Mouse (Mus musculus) cerebellum, postnatal 10 days (tissue): ENCODE measurements at regions not wholly inside any gene's neighbourhood (a gene's known extent, or its start where the extent isn't known, plus 50 kb on each side); places are given as distances from the start of the nearest gene placed in this dataset.
A peak's percentile ranks its signal among the peaks of the same experiment; 100 is the strongest.

ENCODE experiments used
- DNase-seq, 2 experiments: peaks; one replicate each; pipeline ENCODE4 v3.0.0; 2021; ENCODE audit warnings: mixed read lengths in 2 of 2

DNA sequence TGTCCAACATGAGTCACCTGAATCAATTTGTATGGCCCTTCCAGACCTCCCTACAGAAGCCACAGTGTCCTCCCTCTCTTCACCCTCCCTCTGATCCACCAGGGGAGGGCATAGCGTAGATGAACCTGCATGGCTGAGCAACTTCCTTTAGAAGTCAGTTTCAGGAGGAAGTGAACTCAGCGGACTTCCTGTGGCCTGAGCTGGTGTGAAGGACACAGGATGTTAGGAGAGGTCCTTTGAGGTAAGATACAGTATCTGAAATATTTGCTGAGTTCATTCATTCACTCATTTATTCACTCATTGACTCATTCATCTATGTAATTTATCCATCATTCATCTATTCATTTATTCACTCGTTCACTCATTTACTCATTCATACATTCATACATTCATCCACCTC lies 152.6 kb downstream of the Chst1 start:
- DNase-seq = peak in 1 of 2 experiments; percentile 0

DNA sequence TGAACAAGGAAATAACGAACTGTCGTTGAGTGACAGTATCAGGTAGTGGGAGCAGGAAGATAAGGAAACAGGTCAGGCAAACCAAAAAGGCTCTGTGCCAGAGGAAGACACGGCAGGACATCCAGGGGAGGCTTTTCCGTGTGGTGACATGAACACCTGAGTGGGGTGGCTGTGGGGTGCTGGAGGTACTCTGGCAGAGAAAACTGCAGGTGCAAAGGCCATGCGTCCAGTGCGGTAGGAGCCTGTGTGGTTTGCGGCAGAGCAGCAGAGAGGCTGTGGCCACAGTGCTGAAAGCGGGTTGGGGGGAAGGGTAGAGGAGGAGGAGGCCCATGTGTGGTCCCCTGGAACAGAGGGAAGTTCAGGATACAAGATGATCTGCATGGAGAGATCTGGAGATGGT lies 153.3 kb downstream of the Chst1 start:
- peak in 1 of 2 experiments; percentile 16 for DNase-seq

DNA sequence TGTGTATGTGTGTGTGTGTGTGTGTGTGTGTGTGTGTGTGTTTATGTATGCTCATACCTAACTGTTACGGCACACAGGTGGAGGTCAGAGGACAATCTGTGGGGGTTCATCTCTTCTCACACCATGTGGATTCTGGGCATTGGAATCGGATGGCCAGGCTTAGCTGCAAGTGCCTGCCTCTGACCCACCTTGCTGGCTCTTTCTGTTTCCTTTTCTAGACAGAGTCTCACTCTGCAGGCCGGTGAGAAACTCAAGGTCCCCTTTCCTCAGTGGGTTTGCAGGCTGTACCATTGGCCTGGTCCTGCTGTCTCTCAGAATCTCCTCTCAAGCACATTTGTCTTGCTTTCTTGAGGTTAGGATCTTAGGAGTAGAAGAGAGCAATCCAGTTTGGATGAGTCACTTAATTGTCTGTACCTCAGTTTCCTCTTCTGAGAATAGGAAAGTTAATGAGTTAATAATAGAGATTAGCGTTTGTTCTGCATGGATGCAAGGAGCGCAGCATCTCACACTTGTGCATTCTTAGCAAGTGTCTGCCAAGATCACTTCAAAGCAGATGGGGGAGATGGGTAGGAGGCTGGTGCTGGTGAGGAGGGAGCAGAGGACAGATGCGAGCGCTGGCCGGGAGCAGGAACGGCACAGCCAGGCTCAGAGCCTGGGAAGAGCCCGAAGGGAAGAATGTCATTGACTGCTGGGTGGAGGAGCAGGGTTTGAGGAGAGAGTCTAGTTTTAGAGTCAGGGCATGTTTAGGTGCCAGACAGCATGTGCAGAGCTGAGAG lies 155.2 kb downstream of the Chst1 start:
- DNase-seq = peak in 1 of 2 experiments; percentile 20

DNA sequence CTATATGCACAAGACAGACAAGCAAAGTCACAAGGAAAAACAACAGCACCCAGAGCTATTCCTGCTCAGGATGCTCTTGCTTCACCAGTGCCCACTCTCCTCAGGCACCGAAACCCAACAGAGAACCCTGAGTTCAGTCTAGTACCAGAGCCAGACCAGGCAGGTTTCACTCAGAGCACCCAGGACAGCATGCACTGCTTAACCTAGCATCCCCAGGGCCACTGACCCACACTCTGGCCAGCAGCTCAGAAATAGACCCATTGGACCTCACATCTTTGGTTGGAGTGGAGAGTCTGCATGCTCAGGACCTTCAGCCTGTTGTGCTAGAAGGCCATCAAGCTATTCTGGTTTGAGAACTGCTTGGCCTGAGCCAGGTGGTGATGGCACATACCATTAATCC lies 157.0 kb downstream of the Chst1 start:
- peak in 1 of 2 experiments; percentile 0 for DNase-seq

DNA sequence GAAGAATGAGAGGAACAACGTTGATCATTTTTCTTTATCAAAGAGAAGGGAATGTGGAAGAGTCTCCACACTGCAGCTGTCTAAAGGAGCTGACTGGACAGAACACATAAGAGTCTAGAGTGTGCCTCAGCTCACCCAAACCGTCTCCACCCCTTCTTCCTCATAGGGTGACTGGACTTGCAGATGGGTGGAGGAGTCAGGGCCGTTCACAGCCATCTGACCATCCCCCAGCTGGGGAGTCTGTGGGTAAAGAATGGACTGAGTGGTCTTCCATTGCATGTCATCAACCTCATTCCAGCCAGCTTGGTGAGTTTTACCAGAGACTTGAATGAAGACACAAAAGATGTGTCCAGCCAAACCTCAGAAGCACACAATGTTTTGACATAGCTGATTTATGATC lies 156.1 kb upstream of the Syt13 start:
- peak in 1 of 2 experiments; percentile 1 for DNase-seq

DNA sequence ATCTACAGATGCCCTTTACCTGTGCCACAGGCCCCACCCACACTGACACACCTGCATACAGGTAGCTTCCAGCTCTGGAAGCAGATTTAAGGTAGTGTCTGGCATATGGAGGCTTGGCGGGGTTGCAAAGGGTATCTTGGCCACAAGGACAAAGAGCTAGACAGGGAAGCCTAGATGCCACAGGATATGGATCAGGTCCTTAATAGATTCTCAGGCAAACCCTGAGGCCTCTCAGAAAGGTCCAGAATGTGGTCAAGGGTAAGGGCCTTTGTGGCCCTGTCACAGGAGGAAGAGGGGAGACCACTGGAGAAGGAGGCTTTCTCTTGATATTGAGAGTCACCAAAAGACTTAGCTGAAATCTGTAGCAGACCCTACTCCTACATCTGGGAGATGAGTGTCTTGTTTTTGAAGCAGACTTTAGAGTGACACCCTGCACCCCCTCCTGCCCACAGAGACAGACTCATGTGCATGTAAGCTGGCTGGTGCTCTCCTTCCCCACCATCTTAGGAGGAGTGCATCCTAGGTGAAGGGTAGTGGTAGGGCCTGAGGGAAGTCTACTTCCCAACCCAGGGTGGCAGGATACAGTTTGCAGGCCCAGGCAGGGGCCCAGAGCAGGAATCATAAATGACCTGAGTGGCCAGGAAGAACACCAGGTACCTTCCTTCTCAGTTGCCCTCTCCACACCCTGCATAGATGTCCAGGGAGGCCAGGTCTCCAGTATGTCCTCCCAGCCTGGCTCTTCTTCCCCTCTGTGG lies 150.8 kb upstream of the Syt13 start:
- peak in 1 of 2 experiments; percentile 12 for DNase-seq

DNA sequence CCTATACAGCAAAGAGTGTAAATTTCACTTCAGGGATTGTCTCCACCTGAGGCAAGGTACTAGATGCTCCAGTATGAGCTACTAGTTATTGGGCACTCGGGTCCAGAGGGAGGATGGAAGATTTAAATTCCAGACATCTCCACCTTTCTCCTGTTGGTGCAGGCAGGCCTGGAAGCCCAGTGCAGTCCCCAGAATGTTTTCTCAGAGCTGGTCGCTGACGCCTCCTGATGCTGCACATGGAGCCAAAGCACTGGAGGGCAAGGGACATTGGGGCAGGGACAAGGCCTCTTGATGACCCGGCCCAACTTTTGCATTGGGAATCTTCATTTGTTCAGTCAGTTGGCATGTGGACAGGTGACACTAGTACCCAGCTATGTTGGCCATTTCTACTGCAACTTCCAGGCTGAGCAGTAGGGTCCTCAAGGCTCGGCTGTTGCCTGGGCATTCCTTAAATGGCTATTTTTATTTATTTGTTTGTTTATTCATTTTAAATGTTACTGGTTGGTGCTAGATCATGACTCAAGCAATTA lies 147.4 kb upstream of the Syt13 start:
- DNase-seq = peak; percentile 35 to 46

DNA sequence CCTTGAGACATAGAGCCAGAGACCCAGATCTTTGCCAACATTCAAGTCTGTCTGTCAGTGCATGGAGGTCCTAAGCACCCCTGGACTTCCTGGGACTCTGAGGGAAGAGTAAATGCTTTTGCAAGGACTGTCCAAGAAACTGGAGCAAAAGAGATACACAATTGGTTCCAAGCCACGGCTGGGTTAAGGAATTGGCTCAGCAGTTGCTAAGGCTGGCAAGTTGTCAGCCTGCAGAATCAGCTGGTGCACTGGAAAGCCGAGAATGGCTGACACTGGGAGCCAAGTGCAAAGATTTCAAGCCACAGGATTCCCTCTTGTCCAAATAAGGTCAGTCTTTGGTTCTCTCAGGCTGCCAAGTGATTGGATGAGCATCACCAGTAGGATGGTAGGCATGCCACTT lies 146.8 kb upstream of the Syt13 start:
- DNase-seq = peak; percentile 89 to 90

DNA sequence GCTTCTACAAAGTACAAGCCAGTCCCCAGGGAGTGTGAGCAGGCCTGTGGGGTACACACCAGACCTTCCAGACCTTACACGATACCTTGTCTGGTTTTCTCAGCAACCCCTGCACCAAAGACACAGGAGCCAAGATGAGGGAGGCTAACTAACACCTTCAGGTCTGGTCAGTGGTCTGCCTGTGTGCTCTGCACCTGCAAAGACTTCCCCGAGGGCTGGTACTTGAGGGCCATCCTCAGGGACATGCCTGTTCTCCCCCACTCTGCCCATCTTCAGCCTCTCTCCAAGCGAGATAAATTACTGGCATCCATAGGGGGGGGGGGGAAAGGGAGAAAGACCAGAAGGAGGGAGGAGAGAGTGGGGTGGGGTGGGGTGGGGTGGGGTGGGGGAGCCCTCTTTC lies 145.8 kb upstream of the Syt13 start:
- DNase-seq = peak in 1 of 2 experiments; percentile 10

DNA sequence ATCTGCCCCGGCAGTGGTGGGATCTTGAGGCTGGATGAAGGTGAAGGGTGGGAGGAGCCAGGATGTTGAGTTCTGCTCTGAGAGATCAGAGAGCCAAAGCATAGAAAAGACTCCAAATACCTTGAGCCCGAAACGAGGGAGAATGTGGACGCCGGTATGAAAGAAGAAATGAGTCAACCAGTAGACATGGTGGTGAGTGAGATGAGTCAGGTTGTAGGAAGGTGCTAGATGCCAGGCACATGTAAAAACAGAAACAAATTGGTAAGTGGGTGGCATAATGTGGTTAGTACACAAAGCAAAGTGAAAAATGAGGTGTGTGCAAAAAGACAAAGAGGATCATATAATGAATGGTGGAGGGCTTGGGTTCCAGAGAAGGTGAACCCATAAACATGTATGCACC lies 144.8 kb upstream of the Syt13 start:
- DNase-seq = no peak

DNA sequence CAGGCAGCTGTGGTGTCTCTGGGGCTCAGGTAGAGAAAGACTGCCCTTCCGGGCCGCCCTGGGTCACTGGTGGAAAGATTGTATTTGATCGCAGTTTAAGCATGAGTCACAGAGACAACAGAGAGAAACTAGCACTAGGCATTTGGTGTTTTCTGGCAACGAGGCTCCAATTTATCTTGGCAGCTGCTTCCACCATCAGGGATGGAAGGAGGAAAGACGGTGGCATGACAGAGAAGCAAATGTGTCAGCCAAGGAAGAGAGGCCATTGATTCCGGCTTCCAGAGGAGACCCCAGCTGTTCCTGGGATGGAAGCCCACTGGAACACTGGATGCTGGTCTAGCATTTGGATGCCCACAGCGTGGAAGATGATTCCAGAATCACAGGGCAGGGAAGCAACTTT lies 142.3 kb upstream of the Syt13 start:
- peak; percentile 90 to 93 for DNase-seq

DNA sequence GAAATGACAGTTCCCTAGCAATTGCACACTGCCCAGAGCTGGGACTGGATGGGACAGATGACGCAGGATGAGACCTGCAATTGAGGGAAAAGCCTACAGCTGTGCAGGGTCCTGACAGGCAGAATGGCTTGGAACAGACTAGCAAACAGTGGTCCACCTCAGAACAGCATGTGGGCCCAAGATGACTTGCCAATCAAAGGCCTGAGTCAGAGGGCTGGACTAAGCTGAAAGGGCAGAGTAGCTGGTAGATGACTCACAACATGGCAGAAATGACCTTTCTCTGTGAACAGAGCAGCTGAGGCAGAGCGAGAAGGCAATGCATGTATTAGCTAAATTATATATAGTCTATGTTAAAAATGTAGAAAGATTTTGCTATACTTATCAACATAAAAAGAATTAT lies 138.4 kb upstream of the Syt13 start:
- DNase-seq = no peak

DNA sequence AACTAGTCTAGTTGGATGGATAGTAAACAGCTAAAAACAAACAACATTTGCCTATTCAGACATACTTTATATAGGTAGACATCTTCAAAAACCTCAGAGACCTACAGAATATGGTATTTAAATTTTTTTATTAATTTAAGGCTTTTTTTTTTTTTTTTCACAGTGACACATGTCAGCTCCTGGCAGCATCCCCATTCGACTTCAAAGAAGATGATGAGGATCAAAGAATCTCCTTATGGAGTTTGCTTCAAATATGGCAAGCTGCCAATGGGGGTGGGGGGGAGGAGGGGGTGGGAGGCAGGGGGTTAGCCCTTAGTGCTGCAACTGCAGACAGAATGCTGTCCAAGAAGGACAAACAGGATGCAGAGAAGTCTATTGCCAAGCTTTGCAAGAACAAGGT lies 135.8 kb upstream of the Syt13 start:
- peak in 1 of 2 experiments; percentile 36 for DNase-seq

DNA sequence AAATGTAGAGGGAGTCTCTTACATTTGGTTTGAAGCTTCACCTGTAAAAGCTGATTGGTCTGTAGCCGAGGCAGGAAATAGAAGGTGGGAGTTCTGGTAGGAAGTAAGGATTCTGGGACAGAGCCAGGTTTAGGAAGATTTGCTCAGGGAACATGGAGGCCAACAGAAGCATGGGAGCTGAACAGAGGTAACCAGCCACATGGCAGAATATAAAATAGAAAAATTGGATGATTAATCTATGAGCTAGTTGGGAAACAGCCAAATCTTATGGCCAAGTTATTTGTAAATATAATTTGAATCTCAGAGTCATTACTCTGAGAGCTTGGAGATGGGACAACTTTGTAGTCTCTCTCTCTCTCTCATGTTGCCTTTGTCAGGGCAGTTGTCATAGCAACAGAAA lies 134.9 kb upstream of the Syt13 start:
- DNase-seq = no peak

DNA sequence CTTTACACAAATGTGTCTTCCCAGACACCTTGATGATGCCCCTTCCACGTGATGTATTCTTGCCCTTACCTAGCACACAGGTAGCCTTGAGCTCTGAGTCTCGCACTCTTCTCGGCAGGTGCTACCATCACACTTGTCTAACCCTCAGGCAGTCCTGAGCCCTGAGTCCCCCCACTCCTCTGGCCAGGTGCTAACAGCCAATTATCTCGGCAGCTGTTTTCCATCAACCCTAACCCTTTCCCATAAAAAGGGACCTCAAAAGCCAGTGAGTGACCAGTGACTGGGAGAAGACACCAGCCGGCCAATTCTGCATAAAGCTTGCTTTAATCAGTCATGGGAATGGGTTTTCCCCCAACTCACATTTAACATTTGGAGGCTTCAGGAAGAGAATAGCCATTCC lies 133.4 kb upstream of the Syt13 start:
- DNase-seq = no peak

DNA sequence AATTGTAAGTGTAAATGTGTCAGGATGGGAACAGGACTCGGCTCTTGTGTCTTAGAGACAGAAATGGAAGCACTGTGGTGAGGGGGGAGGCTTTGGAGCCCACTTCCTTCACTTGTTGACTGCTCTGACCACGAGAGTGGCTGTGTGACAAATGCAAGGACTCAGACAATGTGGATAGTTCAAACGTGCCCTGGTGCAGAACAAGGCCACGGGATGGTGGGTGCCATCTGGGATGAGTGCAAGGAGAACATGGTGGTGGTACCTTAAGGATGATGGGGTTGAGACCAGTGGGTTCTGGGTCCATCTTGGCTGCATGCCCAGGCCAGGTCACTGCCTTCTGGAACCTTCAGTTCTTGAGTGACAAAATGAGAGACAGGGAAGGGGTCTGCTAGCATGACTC lies 132.3 kb upstream of the Syt13 start:
- no peak for DNase-seq

DNA sequence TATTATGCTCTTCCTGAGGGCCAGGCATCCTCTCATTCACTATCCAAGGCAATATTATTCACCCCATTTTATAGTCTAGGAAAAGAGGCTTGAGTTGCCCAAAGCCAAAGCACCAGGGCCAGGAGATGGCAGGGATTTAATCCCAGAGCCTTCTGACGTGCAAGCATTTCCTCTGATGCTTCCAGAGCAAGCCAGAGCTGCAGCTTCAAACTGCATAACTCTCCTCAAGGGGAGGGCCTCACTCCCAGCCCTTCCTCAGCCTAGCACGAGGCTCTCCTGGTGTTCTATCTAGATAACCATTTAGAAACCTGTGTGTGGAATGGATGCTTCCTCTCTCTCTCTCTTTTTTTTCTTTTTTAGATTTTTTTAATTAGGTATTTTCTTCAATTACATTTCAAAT lies 130.0 kb upstream of the Syt13 start:
- no peak for DNase-seq

DNA sequence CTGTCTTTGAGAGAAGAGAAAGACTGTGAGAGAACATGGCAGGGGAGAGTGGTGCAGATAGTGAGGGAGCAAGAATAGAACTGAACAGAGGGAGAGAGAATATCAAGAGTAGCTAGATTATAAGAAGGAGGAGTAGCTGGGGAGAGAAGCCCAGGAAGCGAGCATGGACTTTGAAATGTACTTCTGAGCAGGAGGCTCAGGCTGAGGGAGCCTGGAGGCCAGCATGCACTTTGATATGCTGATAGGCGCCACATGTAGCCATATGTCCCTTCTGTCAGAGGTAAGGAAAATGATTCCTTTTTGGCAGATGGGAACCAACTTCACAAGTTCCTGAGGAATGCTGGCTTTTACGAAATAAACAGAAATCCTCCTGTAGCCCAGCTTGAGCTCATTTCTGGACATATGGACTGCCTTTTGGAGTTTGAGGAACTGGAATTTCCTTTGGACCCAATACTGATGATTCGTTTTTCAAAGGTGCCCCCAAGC lies 126.9 kb upstream of the Syt13 start:
- no peak for DNase-seq

DNA sequence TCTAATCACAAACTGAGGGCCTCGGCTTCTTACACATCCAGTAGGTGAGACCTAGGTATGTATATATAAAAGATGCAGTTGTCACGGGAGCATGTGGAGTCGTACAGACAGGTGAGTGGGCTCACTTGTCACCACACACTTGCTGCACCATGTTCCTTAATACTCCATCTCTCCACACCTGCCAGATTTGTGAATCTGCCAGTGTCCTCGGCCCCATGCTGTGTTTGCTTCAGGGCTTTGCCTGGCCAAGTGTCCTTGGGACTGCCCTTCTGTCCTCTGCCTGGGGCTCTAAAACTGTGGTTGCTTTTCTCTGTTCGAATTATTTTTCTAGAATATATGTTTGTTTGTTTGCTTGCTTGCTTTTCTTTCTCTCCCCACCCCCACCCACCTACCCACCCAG lies 126.0 kb upstream of the Syt13 start:
- peak; percentile 56 to 61 for DNase-seq

DNA sequence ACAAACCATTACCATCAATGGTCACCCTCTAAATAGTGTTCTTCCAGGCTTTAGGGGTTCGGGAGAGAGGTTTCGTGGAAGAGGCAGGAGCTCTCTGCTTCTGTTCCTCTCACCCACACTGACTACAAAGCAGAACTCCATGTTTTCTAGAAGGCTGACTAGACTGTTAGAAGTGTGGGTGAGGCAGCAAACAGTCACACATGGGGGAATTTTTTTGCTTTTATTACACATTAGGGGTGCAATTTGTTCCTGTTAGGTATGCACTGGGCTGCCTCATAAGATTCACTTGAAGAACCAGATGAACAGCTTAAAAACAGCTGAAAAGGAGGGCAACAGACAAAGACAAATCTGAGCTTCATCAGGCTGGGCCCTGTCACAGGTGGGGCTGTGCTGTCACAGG lies 124.5 kb upstream of the Syt13 start:
- no peak for DNase-seq

DNA sequence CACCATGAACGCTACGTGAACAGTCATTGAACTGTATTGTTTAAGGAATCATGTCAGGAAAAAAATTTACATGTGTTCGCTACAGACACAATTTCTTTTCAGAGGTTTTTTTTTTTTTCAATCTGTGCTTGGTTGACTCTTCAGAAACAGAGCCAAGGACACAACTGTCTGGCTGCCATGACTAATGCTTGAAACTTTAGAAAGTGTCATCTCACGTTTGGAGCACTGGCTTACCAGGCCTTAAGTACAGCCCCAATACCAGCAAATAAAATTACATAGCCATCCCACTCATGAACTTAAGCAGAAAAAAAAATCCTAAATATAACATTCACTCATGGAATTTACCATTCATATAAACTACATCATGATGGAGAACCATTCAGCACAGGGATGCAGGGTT lies 115.1 kb upstream of the Syt13 start:
- no peak for DNase-seq

DNA sequence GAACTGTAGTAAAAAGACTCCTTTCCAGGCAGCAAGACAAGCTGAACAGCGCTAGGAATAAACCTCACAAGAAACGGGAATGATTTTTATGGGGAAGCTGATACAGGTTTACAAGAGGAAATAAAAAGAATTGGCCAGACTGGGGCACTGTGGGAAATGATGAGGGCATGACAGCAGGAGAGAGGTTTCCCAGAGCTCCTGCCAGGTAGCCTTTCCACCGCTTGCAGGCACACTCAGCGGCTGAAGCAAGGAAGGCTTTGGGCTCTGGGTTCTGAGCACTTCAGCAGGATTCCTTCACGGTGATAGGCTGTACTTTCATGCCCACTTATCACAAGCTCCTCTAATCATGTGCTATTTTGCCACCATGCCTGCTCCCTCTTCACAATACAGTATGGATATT lies 114.2 kb upstream of the Syt13 start:
- peak in 1 of 2 experiments; percentile 26 for DNase-seq

DNA sequence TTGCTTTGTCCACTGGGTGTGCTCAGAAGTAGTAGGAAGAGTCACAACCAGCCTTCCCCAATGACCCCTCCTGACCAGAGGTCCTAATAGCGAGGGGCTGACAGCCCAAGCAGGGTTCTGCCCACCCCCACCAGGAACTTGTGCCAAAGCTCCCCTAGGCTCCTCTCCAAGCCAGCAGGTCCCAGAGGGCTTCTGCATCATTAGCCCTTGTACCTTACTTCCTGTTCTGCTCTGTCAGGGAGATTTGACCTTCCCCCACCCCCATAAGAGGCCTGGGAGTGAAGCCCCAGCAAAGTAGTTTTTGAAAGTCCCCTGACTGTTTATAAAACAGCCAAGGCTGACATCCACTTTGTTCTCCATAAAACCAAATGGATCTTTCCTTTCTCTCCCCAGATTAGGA lies 110.0 kb upstream of the Syt13 start:
- no peak for DNase-seq

DNA sequence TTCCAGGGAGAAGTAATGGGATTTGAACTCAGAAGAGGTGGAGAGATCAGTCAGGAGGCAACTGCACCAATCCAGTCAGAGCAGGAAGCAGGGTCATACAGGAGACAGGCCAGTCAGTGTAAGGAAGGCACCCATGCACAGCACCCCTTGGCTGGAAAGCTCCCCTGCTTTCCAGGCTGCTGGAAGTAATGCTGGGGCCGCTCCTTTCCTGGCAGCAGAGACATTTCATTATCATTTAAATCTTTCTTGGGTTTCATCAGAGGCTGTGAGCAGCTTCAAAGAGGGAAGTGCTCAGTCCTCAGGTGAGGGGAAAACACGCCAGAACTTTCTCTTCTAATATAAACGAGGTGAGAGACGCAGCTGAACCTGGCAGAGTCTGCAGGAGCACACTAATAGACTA lies 109.1 kb upstream of the Syt13 start:
- no peak for DNase-seq
